Mouse (Mus musculus): ENCODE data around the gene Vps9d1.
"Not testable (repeated sequence)": the region's sequence is repeated elsewhere in the genome, so short reads cannot be mapped to it uniquely, and the experiment has no call there.

DNA sequence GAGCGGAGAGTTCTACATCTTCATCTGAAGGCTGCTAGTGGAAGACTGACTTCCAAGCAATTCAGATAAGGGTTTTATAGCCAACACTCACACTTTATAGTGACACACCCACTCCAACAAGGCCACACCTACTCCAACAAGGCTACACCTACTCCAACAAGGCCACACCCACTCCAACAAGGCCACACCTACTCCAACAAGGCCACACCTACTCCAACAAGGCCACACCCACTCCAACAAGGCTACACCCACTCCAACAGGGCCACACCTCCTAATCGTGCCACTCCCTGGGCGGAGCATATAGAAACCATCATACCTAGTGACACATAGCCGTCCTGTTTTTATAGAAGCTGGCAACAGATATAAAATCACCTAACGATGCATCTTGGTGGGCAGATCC, 57.1 kb downstream of the Vps9d1 start:
- not testable (repeated sequence) for TF ChIP-seq CTCF (conservative IDR thresholded peaks at IDR 0.05; ENCODE audit: low read length); NANOG (IDR thresholded peaks at IDR 0.05; ENCODE audit: borderline replicate concordance, low read length)
